Mouse (Mus musculus) erythroblast, embryonic 14.5 days (primary cell): ENCODE results near the gene Spryd7. TPM values are rescaled to one million over a fixed set of nuclear protein-coding genes. Genes with fewer than 3 reads are reported as not detected.
"Not testable (repeated sequence)": the region's sequence is repeated elsewhere in the genome, so short reads cannot be mapped to it uniquely, and the experiment has no call there.

Source experiments
- H3K27me3 ChIP-seq: 2 replicates; pipeline ENCODE4 v1.6.1; 2012; ENCODE audit warnings: inconsistent platforms; ENCODE audit not compliant: control insufficient read depth
- H3K36me3 ChIP-seq: 2 replicates; pipeline ENCODE4 v1.6.1; 2012; ENCODE audit warnings: mild to moderate bottlenecking, inconsistent platforms; ENCODE audit not compliant: control insufficient read depth
- H3K4me1 ChIP-seq: 2 replicates; pipeline ENCODE4 v1.6.1; 2012; ENCODE audit warnings: inconsistent platforms; ENCODE audit not compliant: control insufficient read depth
- H3K4me3 ChIP-seq: replicated peaks from 2 replicates; pipeline ENCODE3; 2012; ENCODE audit warnings: moderate library complexity, mild to moderate bottlenecking, inconsistent platforms
- H3K9me3 ChIP-seq: 2 replicates; pipeline ENCODE4 v1.6.1; 2012; ENCODE audit warnings: low read length, inconsistent platforms, mixed read lengths; ENCODE audit not compliant: control insufficient read depth
- GATA1 ChIP-seq: IDR thresholded peaks from 2 replicates; pipeline ENCODE4 v1.6.1; 2012; ENCODE audit warnings: low read length, inconsistent platforms, mixed read lengths
- TAL1 ChIP-seq: IDR thresholded peaks from 3 replicates; pipeline ENCODE4 v1.6.1; 2012; ENCODE audit warnings: low read length, inconsistent platforms, mixed read lengths
- polyA plus RNA-seq: library from polyadenylated mRNA; stranded (reverse); fragments of >175 nt; gene quantifications from 2 replicates; pipeline ENCODE4 v1.2.3, GENCODE M21; 2012

Spryd7 gene
- polyA plus RNA-seq, 1 experiment, result 0.37 TPM

- peaks cover 17% of the 10 kb centered on the region for H3K36me3 ChIP-seq
- TF ChIP-seq GATA1 (no peak), TAL1 (no peak)
- H3K9me3 ChIP-seq, result no peaks in the 10 kb centered on the region
- H3K4me3 ChIP-seq, result no peak overlapping the region
- no peaks in the 10 kb centered on the region for H3K27me3 ChIP-seq
- no peaks in the 10 kb centered on the region for H3K4me1 ChIP-seq
Observed at GRCm38 (mm10) chr14:61548614-61549013, 8.1 kb downstream of the Spryd7 start.

DNA sequence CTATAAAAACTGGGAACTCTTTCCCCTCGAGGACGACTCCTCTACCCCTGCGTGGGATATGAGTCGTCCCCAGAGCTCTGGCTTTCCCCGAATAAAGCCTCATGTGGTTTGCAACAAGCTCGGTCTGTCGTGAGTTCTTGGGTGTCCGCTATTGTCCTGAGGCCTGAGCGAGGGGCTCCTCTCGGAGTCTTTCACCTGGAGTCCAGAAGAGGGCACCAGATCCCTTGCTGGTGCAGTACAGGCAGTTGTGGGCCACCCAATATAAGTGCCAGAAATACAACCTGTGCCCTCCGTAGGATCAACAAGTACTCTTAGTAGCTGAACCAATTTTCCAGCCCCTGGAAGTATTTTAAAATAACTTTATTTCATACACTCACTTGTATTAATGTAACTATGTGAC, 18.9 kb downstream of the Spryd7 start:
- H3K27me3 ChIP-seq, H3K4me1 ChIP-seq, H3K36me3 ChIP-seq, H3K4me3 ChIP-seq, H3K9me3 ChIP-seq: not testable (repeated sequence)

DNA sequence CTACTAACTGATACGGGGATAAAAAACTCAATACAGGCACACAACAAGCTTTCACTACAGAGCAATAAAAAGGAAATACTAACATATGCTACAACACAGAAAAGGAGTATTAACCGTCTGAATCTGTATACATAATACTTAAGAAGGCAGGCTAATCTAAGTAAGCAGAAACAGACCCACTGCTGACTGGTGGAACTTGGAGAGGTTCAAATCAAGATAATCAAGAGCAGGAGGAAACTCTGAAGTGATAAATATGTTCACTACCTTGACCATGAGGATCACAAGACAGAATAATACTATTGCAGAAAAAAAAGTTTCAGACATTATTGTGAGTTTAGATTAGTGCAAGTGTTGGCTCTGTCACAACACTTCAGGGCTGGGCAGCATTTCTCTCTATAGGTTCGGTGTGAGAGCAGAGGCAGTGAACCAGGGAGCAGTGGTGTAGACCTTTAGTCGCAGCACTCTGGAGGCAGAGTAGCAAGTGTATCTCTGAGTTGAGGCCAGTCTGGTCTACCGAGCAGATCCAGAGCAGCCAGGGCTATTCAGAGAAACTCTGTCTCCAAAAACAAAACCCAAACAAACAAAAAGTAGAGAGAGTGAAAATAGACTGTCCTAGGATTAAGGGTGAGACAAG, 19.9 kb downstream of the Spryd7 start:
- Histone ChIP-seq H3K27me3 (no peaks in the 10 kb centered on the region), H3K4me1 (no peaks in the 10 kb centered on the region), H3K36me3 (peaks cover 9% of the 10 kb centered on the region), H3K4me3 (no peak overlapping the region), H3K9me3 (peaks cover 2% of the 10 kb centered on the region; the same call in 1 of the 2 replicates)
- no peak for TF ChIP-seq GATA1
- TF ChIP-seq TAL1, result no peak

- no peaks in the 10 kb centered on the region for H3K4me1 ChIP-seq
- TF ChIP-seq GATA1 (no peak), TAL1 (no peak)
- H3K4me3 ChIP-seq, result no peak overlapping the region
- peaks cover 9% of the 10 kb centered on the region for H3K36me3 ChIP-seq
- peaks cover 2% of the 10 kb centered on the region; the same call in 1 of the 2 replicates for H3K9me3 ChIP-seq
- no peaks in the 10 kb centered on the region for H3K27me3 ChIP-seq
Observed at GRCm38 (mm10) chr14:61535811-61536210, 20.9 kb downstream of the Spryd7 start.

- Histone ChIP-seq H3K9me3 (peaks cover 2% of the 10 kb centered on the region; the same call in 1 of the 2 replicates), H3K4me1 (no peaks in the 10 kb centered on the region), H3K27me3 (no peaks in the 10 kb centered on the region), H3K4me3 (no peak overlapping the region), H3K36me3 (peaks cover 9% of the 10 kb centered on the region)
- TF ChIP-seq GATA1 (no peak), TAL1 (no peak)
Observed at GRCm38 (mm10) chr14:61530966-61531365, 25.7 kb downstream of the Spryd7 start.

GRCm38 (mm10) chr14:61530396-61530795, 26.3 kb downstream of the Spryd7 start:
- peaks cover 1% of the 10 kb centered on the region; the same call in 1 of the 2 replicates for H3K9me3 ChIP-seq
- no peaks in the 10 kb centered on the region for H3K27me3 ChIP-seq
- H3K4me3 ChIP-seq, result no peak overlapping the region
- TF ChIP-seq TAL1 (no peak), GATA1 (no peak)
- no peaks in the 10 kb centered on the region for H3K4me1 ChIP-seq
- peaks cover 4% of the 10 kb centered on the region for H3K36me3 ChIP-seq

GRCm38 (mm10) chr14:61529533-61529932, 27.2 kb downstream of the Spryd7 start:
- Histone ChIP-seq H3K4me3 (no peak overlapping the region), H3K4me1 (no peaks in the 10 kb centered on the region), H3K27me3 (no peaks in the 10 kb centered on the region), H3K36me3 (peaks cover 2% of the 10 kb centered on the region), H3K9me3 (no peaks in the 10 kb centered on the region)
- TF ChIP-seq GATA1, result no peak
- TF ChIP-seq TAL1, result no peak

DNA sequence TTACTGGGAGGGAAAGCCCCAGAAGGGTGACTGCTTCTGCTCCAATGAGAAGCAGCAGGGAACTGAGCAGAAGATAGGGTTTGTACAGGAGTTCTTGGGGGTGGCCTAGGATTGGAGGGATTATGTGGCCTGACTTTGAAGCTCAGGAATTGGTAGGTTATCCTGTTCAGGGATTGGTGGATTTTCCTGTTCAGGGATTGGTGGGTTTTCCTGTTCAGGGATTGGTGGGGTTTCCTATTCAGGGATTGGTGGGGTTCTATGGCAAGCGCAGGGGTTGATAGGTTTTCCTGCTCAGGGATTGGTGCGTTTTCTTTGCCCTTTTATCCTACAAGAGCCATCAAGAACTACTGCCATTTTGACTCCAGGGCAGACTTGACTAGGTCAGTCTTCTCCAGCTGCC, 30.7 kb downstream of the Spryd7 start:
- no peak overlapping the region for H3K4me3 ChIP-seq
- H3K36me3 ChIP-seq, result no peaks in the 10 kb centered on the region; the same call in 1 of the 2 replicates
- H3K27me3 ChIP-seq, result no peaks in the 10 kb centered on the region
- H3K9me3 ChIP-seq, result no peaks in the 10 kb centered on the region
- TF ChIP-seq TAL1 (no peak), GATA1 (no peak)
- no peaks in the 10 kb centered on the region for H3K4me1 ChIP-seq

- no peak overlapping the region for H3K4me3 ChIP-seq
- H3K9me3 ChIP-seq, result no peaks in the 10 kb centered on the region
- no peak for TF ChIP-seq GATA1
- no peak for TF ChIP-seq TAL1
- no peaks in the 10 kb centered on the region for H3K27me3 ChIP-seq
- no peaks in the 10 kb centered on the region for H3K36me3 ChIP-seq
- H3K4me1 ChIP-seq, result no peaks in the 10 kb centered on the region
Observed at GRCm38 (mm10) chr14:61523821-61524220, 32.9 kb downstream of the Spryd7 start.
